Mouse (Mus musculus) adrenal gland, postnatal 4 days (tissue): ENCODE data around the gene C2. TPM values are rescaled to one million over a fixed set of nuclear protein-coding genes. Genes with fewer than 3 reads are reported as not detected.

ENCODE experiments used
- DNase-seq, 2 experiments: peaks; one replicate each; pipeline ENCODE4 v3.0.0; 2021 to 2022; ENCODE audit warnings: low spot score in 2 of 2, mixed read lengths in 2 of 2
- total RNA-seq, 2 experiments: library from RNA; stranded (reverse); gene quantifications; 2 replicates each; pipeline ENCODE4 v1.2.3; 2021

C2 gene
- total RNA-seq, 2 experiments from 2014 or later: 39.5 to 50.3 TPM

DNA sequence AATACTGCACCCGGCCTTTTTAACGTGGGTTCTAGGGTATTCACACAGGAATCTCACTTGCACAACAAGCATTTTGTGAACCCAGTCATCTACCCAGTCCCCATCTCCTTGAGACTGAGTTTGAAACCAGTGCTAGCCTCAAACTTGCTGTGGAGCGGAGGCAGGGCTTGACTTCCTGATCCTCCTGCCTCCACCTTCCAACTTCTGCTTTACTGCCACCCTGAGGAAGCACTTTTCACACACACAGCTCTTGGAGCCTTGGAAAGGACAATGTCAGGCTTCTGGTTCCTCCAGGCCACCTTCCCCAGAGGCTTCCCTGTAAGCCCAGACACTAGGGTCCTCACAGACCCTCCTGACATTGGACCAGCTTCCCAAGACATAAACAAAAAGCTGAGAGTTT lies 14.7 kb downstream of the C2 start:
- no peak for DNase-seq

DNA sequence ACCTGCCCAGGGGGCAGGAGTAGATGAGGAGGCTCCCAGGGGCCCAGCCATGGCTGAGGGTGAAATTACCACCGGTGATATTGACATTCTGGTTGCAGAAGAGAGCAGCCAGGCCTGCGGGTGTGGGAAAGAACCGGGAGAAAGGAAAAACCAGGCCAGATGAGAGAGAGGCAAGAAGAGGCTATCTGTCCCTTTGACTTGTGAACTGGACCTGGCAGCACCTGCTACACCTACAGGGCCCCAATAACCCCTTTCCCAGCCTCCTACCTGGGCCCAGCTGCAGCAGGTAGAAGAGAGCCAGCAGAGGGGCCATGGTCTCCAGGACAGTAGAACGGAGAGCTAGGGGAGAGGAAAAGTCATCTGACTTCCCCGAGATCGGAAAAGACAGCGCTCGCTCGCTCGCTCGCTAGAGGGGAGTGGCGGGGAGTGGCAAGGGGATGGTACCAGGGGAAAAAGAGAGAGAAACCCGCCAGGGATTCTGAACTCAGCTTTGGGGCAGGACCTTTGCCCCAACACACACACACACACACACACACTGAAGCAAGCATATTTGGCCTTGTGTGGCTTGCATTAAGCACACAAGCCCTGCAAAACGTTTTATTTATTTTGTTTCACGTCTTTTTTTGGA lies 16.3 kb downstream of the C2 start, which contains the start of gene Gm20547:
Gm20547 (minus strand) TSS at position 360 of the 628 bp plus-strand sequence.
- no peak for DNase-seq

DNA sequence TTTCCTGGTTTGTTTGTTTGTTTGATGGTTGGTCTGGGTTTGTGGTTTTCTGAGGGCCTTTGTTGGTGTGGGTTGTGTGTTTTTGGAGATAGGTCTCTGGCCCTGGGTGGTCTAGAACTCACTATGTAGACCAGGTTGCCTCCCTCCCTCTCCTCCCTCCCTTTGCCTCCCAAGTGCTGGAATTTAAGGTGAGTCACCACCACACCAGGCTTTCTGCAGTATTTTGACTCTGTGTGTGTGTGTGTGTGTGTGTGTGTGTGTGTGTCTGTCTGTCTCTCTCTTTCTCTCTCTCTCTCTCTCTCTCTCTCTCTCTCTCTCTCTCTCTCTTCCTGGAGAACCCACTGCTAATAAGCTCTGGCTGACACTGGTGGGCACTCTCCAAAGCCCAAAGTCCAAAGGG lies 16.9 kb downstream of the C2 start:
- no peak for DNase-seq

DNA sequence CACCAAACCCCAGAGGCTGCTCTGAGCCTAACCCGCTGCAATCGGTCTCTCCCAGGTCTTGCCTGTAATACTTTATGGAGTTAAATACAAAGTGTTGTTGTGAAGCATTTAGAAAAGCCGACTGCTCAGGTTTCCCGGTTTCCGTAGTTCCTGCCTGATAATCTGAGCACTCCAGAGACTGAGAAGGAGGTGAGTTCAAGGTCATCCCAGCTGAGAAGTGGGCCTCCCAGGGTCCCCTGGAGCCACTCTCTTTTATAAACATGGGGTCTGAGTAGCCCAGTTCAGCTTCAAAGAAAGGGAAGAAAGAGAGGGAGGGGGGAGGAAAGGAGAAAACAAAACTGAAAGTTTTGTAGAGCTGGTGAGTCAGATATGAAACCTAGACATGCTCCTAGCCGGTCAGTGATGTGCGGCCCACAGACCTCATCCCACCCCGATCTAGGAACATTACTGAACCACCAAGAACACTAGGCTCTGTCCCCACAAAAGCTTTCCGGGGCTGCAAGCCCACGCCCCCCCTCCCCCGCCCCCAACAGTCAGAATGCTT lies 18.7 kb downstream of the C2 start, which contains the start of gene Zbtb12:
Zbtb12 (plus strand) TSS at position 148 of the 544 bp plus-strand sequence.
- no peak for DNase-seq

DNA sequence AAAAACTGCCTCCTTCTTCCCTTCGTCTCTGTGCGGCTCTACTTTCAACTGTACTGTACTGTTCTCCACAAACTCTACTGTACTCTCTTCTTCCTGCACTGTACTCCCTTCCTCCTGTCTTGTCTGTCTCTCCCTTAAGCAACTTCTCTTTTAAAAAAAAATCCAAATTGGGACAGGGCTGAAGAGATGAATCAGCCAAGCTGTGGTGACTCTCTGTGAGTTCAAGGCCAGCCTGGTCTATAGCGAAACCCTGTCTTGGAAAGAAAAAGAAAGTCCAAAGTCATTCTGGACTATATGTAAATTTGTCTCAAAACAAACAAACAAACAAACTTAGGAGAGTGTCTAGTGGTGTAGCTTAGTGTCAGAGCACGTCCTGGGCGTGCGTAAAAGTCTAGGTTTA lies 23.7 kb downstream of the C2 start:
- no peak for DNase-seq

DNA sequence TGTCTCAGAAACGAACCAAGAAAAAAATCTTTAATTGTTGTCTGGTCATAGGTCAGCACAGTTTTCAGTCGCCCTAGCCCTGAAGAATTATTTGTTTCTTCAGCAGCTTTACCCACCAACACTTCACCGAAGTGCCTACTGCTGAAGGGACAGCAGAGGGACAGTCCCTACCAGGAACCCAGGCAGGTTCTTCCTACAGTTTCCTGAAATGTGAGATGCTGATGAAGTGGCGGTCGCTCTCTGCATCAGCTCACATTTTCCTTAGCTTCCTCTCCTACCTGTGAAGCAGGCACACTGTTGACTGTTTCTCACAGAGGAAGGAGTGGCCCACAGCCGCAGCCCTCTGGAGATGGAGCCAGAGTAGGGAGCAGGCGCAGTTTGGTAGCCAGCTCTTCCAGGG lies 32.1 kb downstream of the C2 start:
- no peak for DNase-seq

DNA sequence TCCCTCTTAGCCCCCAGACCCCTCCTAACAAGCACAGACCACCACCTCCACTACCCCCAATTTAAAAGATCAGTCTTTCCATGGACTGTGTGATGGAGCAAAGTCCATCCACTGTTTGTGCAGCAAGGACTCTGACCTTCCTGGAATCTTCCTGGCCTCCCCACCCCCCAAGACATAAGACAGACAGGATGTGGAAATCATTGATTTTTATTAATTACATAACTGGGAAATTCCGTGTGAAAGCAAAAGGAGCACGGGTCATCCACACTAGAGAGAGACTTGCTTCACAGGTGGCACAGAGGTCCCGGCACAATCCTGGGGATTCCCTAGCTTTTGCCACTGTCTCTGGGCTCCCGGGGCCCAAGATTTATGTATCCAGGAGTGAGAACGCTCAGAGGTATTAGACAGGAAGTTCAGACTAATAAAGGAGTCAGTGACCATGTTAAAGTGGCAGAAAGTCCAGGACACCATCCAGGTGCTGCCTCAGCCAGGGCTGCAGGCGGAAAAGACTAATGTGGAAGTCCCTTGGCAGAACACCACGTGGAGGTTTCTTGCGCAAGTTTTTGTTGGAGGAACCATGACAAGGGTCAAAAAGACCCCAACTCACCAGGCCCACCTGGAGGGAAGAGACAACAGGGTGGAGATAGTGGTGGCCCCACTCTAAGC lies 35.5 kb downstream of the C2 start, which contains the start of gene Cfb:
Cfb (minus strand) TSS at position 103 of the 666 bp plus-strand sequence.
- DNase-seq: no peak

DNA sequence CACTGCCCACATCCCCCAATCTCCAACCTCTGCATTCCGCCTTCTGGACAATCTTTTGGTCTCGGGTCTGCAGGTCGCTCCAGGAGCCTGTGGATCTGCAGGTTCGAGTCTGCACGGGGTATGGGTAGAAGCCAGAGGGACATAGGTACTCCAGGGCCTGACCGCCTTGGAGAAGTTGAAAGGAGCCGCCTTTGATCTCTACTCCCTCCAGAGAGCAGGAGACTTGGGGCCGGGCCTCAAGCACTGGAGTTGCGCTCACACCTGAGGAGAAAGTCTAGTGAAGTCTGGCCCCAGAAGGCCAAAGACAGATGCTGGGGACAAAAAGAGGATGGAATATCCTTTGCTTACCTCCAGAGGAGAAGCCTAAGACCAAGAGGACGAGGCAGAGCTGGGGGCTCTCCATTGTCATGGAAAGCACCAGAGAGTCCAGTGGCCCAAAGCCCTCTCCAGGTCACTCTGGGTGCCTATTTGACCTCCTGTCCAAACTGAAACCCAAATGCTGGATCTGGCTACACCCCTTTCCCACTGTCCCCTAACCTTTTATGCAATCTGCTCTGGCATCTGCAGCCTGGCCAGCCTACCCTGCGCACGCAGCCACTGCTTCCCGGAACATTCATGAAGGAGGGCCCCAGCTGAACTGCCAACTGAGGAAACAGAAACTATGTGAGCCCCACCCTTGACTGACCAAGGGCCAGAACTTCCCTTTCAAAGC lies 36.2 kb downstream of the C2 start:
- no peak for DNase-seq

DNA sequence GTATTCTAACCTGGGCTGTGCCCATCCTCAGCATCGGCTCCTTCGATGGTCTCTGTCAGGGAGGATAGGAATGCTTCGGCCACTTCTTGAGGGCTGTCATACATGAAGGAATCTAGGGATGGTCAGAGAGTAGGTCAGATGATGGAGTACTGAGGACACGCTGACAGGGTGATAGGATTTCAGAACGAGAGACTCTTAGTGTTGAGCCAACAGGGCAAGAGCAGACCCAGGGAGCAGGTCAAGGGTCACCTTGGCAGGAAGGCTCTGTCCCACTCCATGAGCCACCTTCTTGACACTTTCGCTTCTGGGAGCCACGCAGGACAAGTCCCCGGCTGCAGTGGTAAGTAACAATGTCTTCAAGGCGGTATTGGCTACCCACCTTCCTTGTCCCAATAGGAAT lies 37.6 kb downstream of the C2 start:
- DNase-seq: no peak

DNA sequence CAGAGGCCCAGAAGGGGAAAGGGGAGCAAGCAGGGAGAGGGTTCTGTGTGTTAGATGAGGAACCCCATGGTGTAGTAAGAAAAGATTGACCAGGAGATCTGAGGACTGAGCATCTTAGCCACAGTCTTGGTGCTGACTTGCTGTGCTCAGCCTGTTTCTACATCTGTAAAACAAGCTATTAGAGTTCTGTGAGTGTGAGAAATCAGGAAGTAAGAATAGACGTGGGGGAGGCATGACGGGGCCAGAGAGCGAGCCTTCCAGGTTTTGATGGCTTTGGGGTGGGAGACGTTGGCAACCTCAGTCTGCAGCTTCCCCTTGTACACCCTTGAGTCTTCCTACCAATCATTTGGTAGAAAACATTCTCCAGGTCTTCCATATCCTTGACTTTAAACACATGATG lies 39.4 kb downstream of the C2 start:
- DNase-seq: no peak

DNA sequence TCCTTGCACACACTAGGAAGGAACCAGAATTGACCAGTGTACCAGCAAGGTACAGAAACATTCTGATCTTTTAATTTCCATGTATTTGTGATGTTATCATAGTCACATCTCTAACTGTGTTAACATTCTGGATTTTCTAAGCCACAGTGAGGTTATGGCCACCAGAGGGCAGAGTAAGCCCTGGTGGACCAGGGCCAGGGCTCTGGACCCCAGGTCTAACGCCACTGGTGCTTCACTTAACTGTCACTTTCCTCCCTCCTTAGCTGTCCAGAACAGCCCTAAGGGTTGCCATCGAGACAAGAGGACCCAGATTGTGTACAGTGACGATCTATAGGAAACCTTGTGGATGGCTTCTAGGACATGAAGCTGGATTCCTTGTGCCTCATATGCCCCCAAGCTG lies 42.2 kb downstream of the C2 start:
- DNase-seq: no peak

DNA sequence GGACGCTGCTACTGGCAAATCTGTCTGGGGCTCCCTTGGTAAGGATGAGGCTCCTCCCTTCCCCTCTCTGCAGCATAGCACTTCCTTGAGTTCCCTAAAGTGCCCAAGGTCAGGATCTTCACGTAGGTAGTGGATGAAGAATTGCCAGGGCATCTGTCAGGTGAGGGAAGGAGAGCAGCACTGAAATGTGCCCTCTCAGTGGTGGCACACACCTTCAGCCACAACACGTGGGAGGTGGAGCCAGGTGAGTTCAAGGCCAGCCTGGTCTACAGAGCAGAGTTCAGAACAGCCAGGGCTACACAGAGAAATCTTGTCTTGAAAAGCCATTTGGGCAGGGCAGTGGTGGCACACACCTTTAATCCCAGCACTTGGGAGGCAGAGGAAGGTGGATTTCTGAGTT lies 43.3 kb downstream of the C2 start:
- DNase-seq: no peak

DNA sequence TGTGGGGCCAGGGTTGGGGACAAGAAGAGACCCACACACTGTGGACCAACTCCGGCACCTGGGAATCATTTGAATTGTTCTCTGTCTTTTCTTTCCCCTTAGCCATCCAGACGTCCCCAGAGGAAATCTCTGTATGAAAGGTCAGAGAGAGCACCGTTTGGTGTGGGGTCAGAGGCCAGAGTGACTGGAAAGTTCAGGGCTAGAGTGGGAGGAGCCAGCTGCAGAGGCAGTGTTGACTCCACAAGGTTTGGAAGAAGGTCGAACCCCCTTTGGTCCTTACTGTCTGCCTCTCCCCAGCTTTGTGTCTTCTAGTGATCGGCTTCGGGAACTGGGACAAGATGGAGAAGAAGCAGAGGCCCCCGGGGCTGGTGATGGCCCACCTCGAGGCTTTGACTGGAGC lies 44.6 kb downstream of the C2 start:
- no peak for DNase-seq

DNA sequence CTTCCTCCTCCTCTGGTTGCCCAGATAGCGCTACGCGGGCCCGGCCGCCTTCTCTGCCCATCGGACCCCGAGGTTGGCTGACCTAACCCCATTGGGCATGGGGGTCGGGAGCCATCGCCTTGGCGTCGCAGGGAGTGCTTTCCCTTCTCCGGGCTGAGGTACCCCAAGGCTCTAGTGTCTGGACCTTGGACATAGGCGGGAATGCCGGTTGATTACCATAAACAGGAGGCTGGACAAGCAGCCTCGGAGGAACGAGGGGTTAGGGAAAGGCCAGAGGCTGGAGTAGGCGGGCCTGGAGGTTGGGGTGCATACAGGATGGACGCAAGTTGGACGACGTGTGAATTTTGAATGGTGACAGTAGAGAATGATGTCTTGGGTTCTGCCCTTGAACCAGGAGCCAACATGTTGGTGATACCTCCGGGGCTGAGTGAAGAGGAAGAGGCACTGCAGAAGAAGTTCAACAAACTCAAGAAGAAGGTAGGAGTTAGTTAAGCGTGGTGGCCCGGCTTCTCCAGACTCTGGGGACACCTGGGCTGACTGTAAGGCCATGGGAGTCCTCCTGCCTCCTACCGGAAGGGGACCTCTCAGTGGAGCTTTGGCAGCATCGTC lies 47.4 kb downstream of the C2 start:
- no peak for DNase-seq

DNA sequence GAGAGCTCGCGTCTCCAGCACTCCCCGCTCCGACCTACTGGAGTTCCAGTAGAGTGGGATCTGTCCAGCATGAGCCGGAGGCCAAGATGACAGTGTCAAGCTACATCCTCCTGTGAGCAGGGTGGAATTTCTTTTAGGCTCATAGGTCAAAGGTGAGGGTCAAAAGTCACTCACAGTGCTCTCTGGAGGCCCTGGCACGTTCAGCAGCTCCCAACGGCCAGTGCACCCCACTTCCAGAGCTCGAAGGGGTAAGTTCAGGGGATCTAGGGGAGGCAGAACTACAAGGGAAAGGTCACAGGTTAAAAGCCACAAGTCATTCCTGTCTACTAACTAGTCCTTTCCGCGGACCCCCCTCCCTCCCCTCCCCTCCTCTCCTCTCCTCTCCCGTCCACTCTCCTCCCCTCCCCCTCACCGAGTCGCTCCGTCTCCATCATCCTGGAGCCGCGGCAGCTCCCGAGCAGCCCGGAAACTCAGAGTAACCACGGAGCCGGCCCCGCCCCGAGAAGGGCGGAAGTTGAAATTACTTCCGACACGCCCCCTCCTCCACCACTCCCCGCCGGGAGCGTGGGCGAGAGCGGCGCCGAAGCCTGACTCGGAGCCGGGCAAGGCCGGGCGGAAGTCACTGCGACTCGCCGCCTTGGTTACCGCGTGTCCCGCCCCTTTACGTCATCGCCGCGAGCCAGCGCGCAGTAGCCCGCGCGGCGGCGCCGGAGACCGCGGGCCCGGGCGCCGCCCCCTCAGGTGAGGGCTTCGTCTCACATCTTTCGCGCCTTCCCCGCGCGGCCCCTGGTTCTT lies 48.1 kb downstream of the C2 start, which contains the start of the genes Skiv2l and Nelfe:
Skiv2l (minus strand) TSS at position 489 of the 795 bp plus-strand sequence.
Nelfe (plus strand) TSS at position 670 of the 795 bp plus-strand sequence.
- peak; percentile 96 to 98 for DNase-seq

DNA sequence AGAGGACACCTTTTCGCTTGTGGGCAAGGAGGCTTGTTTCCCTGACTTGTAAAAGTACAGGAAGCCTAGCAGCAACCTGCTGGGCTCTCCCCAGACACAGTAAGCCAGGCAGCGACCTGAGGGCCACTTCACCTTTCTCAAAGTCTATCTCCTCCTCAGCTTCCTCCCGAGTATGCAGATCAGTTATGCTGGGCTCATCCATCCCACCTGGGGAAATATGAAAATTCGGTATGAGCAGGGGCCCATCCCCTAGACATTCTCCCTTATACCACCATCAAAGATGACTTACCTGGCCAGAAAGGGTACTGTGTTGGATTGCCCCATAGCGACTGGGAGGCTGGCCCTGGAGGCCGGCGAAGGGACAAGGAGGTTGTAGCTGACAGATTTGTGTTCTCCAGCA lies 50.5 kb downstream of the C2 start:
- DNase-seq: no peak

DNA sequence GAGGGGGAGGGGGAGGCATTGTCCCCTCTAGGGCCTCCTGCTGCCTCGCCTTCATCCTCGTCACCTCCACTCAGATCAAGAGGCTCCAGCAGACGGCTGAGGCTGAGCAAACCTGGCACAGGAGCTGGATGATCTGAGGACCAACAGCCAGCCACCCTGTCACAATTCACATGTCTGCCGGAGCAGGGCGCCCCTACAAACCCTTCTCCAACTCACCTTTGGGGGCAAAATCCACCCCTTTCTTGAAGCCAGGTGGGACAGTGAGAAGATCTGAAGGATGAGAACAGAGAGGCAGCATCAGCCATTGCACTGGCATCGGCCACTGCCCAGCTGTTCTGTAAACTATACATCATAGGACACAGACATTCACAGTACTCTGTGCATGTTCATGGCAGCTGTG lies 50.9 kb downstream of the C2 start:
- no peak for DNase-seq

DNA sequence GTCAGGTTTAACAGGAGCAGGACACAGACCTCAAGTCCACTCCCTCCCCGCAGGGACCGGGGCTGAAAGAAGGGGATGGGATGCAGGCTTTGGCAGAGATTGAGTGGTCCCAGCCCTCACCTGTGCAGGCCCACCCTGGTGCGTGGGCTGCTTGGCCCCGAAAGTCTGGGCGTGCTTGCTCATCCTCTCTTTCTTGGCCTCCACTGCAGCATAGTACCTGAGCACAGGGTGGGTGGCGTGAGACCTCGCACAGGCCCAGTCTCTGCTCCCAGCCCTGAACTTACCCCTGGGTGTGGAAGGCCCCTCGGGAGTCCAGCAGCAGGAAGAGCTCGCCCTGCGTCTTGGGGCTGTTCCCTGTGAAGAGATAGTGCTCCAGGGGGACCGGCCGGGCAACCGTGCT lies 53.2 kb downstream of the C2 start:
- DNase-seq: no peak

DNA sequence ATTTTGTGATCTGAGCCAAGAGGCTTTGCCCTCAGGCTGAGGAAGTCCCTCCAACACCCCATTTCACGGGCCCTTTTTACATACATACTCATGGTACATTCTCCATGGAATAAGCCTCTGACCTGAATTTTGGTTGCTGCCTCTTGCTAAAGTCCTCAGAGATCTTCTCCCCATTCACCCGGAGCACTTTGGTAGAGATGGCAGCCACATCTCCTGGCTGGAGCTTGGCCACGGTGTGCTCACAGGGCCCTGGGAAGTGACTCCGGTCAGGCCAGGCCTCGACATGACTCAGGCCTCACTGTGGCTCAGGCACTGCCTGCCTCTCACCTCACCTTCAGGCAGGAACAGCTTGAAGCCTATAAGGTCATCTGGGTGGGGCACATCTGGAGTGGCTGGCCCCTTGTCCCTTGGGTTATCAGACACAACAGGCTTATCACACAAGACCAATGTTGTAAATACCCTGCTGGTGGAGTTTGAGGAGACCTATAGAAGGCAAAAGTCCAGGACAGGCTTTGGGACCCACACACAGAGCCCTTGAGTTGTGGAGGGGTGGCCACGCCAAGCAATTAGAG lies 57.2 kb downstream of the C2 start:
- no peak for DNase-seq

DNA sequence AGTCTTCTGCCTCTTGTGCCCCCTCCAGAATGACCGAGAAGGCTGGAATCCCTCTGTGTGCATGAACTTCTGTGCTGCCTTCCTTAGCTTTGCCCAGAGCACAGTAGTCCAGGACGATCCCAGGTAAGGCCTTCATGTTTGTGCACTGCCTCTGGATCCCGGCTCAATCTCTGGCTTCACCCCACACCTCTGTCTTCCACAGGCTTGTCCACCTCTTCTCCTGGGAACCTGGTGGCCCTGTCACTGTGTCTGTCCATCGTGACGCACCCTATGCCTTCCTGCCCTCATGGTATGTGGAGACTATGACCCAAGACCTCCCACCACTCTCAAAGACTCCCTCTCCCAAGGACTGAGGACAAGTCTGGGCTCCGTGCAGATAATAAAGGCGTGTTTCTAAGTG lies 59.3 kb downstream of the C2 start:
- DNase-seq: no peak
